ENCODE assay signal across 23 mouse cellular contexts in the genomic region with DNA sequence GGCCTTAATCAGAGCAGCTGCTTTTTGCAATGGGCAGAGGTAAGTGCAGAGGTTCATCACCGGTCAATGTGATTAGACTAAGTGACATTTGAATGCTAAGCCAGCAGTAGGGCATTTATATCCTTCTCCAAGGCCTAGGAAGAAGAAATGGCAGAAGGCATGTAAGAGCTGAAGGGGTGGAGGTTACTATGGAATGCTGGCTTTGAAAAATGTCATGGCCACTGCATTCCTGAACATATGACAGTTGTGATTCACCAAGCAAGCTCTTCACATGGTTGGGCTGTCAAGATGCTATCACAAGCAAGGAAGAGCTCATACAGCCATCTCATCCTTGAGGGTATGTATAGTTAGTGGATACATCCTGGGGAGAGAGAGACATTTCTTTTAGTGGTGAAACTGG.
"Had no signal": no experiment of that assay in that cellular context is flagged by ENCODE, and none has a peak within 500 bp of the region (broad histone marks: within the 10 kb centered on the region; RNA-seq: fewer than 3 reads in every experiment).

No protein-coding gene starts in this region.

- DNase-seq: gastrocnemius, postnatal 10 days; gastrocnemius, postnatal 25 days; heart, adult 2 months; heart, postnatal 14 days; heart, postnatal 36 days; kidney, adult 11 months; kidney, adult 9 months; kidney, postnatal 14 days; kidney, postnatal 36 days; layer of hippocampus, adult 9-11 months; layer of hippocampus, postnatal 36 days; left cerebral cortex, postnatal 4 days had no signal

- H3K27ac ChIP-seq: heart, adult 2 months; heart, embryonic 13.5 days; heart, embryonic 15.5 days; hindbrain, embryonic 13.5 days; hindbrain, embryonic 15.5 days; hindbrain, postnatal 0 days; kidney, embryonic 15.5 days; kidney, postnatal 0 days; limb, embryonic 13.5 days; limb, embryonic 15.5 days; liver, embryonic 12.5 days; liver, embryonic 14.5 days had no signal

- H3K4me3 ChIP-seq: heart, adult 2 months; heart, embryonic 13.5 days; heart, embryonic 15.5 days; hindbrain, embryonic 13.5 days; hindbrain, embryonic 15.5 days; kidney, embryonic 15.5 days; limb, embryonic 13.5 days; limb, embryonic 15.5 days; liver, embryonic 12.5 days had no signal
